Mouse (Mus musculus) liver, adult 2 months (tissue): ENCODE measurements around the gene Gm16368. TPM values are rescaled to one million over a fixed set of nuclear protein-coding genes. Genes with fewer than 3 reads are reported as not detected.
"Not testable (repeated sequence)": the region's sequence is repeated elsewhere in the genome, so short reads cannot be mapped to it uniquely, and the experiment has no call there.

Source experiments
- DNase-seq: peaks from one replicate; pipeline ENCODE4 v3.0.0-alpha.2; 2011; ENCODE audit warnings: low read depth, low spot score; ENCODE audit errors: extremely low read depth
- H3K27ac ChIP-seq: fragments of 200-500 bp; replicated peaks from 2 replicates; pipeline ENCODE4 v1.5.1; 2012; ENCODE audit warnings: low read depth, mild to moderate bottlenecking, control low read depth, inconsistent platforms, low read length; ENCODE audit not compliant: insufficient read depth
- H3K27me3 ChIP-seq: fragments of 200-500 bp; 2 replicates; pipeline ENCODE4 v1.6.1; 2012; ENCODE audit warnings: mild to moderate bottlenecking, moderate library complexity, low read length, inconsistent platforms; ENCODE audit not compliant: control insufficient read depth, insufficient read depth
- H3K36me3 ChIP-seq: fragments of 200-500 bp; 2 replicates; pipeline ENCODE4 v1.6.1; 2012; ENCODE audit warnings: low read length, inconsistent platforms; ENCODE audit not compliant: control insufficient read depth, insufficient read depth
- H3K4me1 ChIP-seq: fragments of 200-500 bp; 2 replicates; pipeline ENCODE4 v1.6.1; 2011; ENCODE audit warnings: low read length; ENCODE audit not compliant: control insufficient read depth, insufficient read depth
- H3K4me3 ChIP-seq: fragments of 200-500 bp; 2 replicates; pipeline ENCODE4 v1.5.1; 2011; ENCODE audit warnings: low read depth, mild to moderate bottlenecking, control low read depth, low read length, moderate library complexity; ENCODE audit not compliant: insufficient read depth
- H3K79me2 ChIP-seq: fragments of 200-500 bp; 2 replicates; pipeline ENCODE4 v1.6.1; 2012; ENCODE audit warnings: inconsistent platforms, mild to moderate bottlenecking, low read length, moderate library complexity; ENCODE audit not compliant: control insufficient read depth, insufficient read depth
- H3K9ac ChIP-seq: fragments of 200-500 bp; 2 replicates; pipeline ENCODE4 v1.6.1; 2012; ENCODE audit warnings: low read depth, mild to moderate bottlenecking, control low read depth, inconsistent platforms, low read length
- WGBS: fragments of 180-500 bp; shearing (Covaris S2); methylation state at CpG from one replicate; pipeline ENCODE4 v1.1.7; 2018; 5-methylcytosine and 5-hydroxymethylcytosine counted together
- polyA plus RNA-seq: library from polyadenylated mRNA; depleted of rRNA; stranded (reverse); fragments of >200 nt; gene quantifications from 2 replicates; pipeline ENCODE4 v1.2.3, GENCODE M21; 2012; rRNA removed
- total RNA-seq: library from RNA; depleted of rRNA; stranded (reverse); fragments of >200 nt; gene quantifications from 2 replicates; pipeline ENCODE4 v1.2.3, GENCODE M21; 2014; rRNA removed

Gm16368 gene
- total RNA-seq = not detected in 2 replicates
- not detected in 2 replicates for polyA plus RNA-seq

GRCm38 (mm10) chr12:88083397-88083796 is at the start of gene Gm16368:
Gm16368 (plus strand) TSS chr12:88083697.
- H3K4me3 ChIP-seq, H3K4me1 ChIP-seq, H3K27ac ChIP-seq, H3K36me3 ChIP-seq, H3K79me2 ChIP-seq, H3K9ac ChIP-seq, DNase-seq, H3K27me3 ChIP-seq: not testable (repeated sequence)
- WGBS = 65% methylated on average over 1 of the region's 1 CpGs

GRCm38 (mm10) chr12:88039062-88039461 is 44.4 kb upstream of the Gm16368 start:
- not testable (repeated sequence) for H3K36me3 ChIP-seq, H3K79me2 ChIP-seq, DNase-seq, H3K27ac ChIP-seq, H3K9ac ChIP-seq, H3K4me3 ChIP-seq, H3K27me3 ChIP-seq, H3K4me1 ChIP-seq

GRCm38 (mm10) chr12:88039703-88040102 is 43.8 kb upstream of the Gm16368 start:
- H3K4me3 ChIP-seq, H3K27ac ChIP-seq, H3K36me3 ChIP-seq, H3K9ac ChIP-seq, H3K4me1 ChIP-seq, H3K79me2 ChIP-seq, DNase-seq, H3K27me3 ChIP-seq: not testable (repeated sequence)
- 79% methylated on average over 1 of the region's 1 CpGs for WGBS

- not testable (repeated sequence) for H3K4me1 ChIP-seq, H3K36me3 ChIP-seq, H3K27ac ChIP-seq, H3K79me2 ChIP-seq, DNase-seq, H3K9ac ChIP-seq, H3K4me3 ChIP-seq, H3K27me3 ChIP-seq
- WGBS = 58% methylated on average over 1 of the region's 1 CpGs
These were observed 38.3 kb upstream of the Gm16368 start for GRCm38 (mm10) chr12:88045226-88045625.

Other genes with a start within 250 kb of the Gm16368 start
- gene Gm2001, start 241.4 kb upstream of the Gm16368 start, total RNA-seq = not detected in 2 replicates
- not detected in 2 replicates for gene Gm2001, start 241.4 kb upstream of the Gm16368 start, polyA plus RNA-seq
- gene Gm2016, start 209.6 kb upstream of the Gm16368 start, total RNA-seq = not detected in 2 replicates
- gene Gm2016, start 209.6 kb upstream of the Gm16368 start, polyA plus RNA-seq = not detected in 2 replicates
- gene Gm2022, start 188.3 kb upstream of the Gm16368 start, total RNA-seq = not detected in 2 replicates
- not detected in 2 replicates for gene Gm2022, start 188.3 kb upstream of the Gm16368 start, polyA plus RNA-seq
- gene Gm2035, start 163.8 kb upstream of the Gm16368 start, total RNA-seq = not detected in 2 replicates
- not detected in 2 replicates for gene Gm2035, start 163.8 kb upstream of the Gm16368 start, polyA plus RNA-seq
- not detected in 2 replicates for gene Gm2042, start 129.6 kb upstream of the Gm16368 start, total RNA-seq
- gene Gm2042, start 129.6 kb upstream of the Gm16368 start, polyA plus RNA-seq = not detected in 2 replicates
- not detected in 2 replicates for gene Gm2075, start 71.8 kb upstream of the Gm16368 start, total RNA-seq
- not detected in 2 replicates for gene Gm2075, start 71.8 kb upstream of the Gm16368 start, polyA plus RNA-seq
- gene Gm6803, start 64.9 kb upstream of the Gm16368 start, total RNA-seq = not detected in 2 replicates
- gene Gm6803, start 64.9 kb upstream of the Gm16368 start, polyA plus RNA-seq = not detected in 2 replicates
- not detected in 2 replicates for gene Gm2056, start 56.7 kb upstream of the Gm16368 start, total RNA-seq
- gene Gm2056, start 56.7 kb upstream of the Gm16368 start, polyA plus RNA-seq = not detected in 2 replicates
- not detected in 2 replicates for gene Gm10436, start 98.4 kb downstream of the Gm16368 start, total RNA-seq
- gene Gm10436, start 98.4 kb downstream of the Gm16368 start, polyA plus RNA-seq = not detected in 2 replicates
- gene Gm8332, start 166.4 kb downstream of the Gm16368 start, total RNA-seq = not detected in 2 replicates
- gene Gm8332, start 166.4 kb downstream of the Gm16368 start, polyA plus RNA-seq = not detected in 2 replicates
- gene Gm5662, start 190.8 kb downstream of the Gm16368 start, total RNA-seq = not detected in 2 replicates
- gene Gm5662, start 190.8 kb downstream of the Gm16368 start, polyA plus RNA-seq = not detected in 2 replicates
- not detected in 2 replicates for gene Gm5039, start 240.3 kb downstream of the Gm16368 start, total RNA-seq
- not detected in 2 replicates for gene Gm5039, start 240.3 kb downstream of the Gm16368 start, polyA plus RNA-seq